In genomic region chr14:61046091-61046681, GRCm38 (mm10) we compare ENCODE assay signal across 8 mouse cellular contexts. TPM values are rescaled to one million over a fixed set of nuclear protein-coding genes. Genes with fewer than 3 reads are reported as not detected.
DNase-seq lines count a peak whose midpoint lies in the region; ATAC-seq and TF ChIP-seq lines count a peak whose summit lies in the region.

Gene Tnfrsf19 (minus strand): TSS chr14:61046490.

- peak within 1 kb of the TSS; percentile 48 for H3K4me3 ChIP-seq in intestine, embryonic 15.5 days (replicated peaks)
- peak within 1 kb of the TSS; percentile 34 for H3K4me3 ChIP-seq in limb, embryonic 11.5 days (ENCODE audit: low read depth, low read length)
- peak within 1 kb of the TSS; percentile 43 for H3K4me3 ChIP-seq in midbrain, embryonic 14.5 days (replicated peaks; ENCODE audit: low read depth, low read length)
- H3K4me3 ChIP-seq in spleen, adult 2 months (ENCODE audit: extremely low read depth, insufficient read depth, insufficient read length): peak within 1 kb of the TSS; percentile 46

- H3K9me3 ChIP-seq in intestine, embryonic 15.5 days: no peaks in the 10 kb centered on the region
- no peaks in the 10 kb centered on the region for H3K9me3 ChIP-seq in limb, embryonic 11.5 days (ENCODE audit: control insufficient read depth, low read length)
- no peaks in the 10 kb centered on the region for H3K9me3 ChIP-seq in midbrain, embryonic 14.5 days (ENCODE audit: control insufficient read depth, low read length)

- peak; percentile 95 for ATAC-seq in intestine, embryonic 15.5 days
- peak; percentile 88 for ATAC-seq in limb, embryonic 11.5 days (ENCODE audit: insufficient number of reproducible peaks, low FRiP score, low TSS enrichment, low read depth)
- ATAC-seq in midbrain, embryonic 14.5 days (ENCODE audit: low FRiP score, low TSS enrichment): peak; percentile 94
- ATAC-seq in megakaryocyte-erythroid progenitor cell, adult 5-6 weeks (replicated peaks; ENCODE audit: low FRiP score, low TSS enrichment, poor library complexity, severe bottlenecking): no peak

- H3K36me3 ChIP-seq in intestine, embryonic 15.5 days: no peaks in the 10 kb centered on the region
- H3K36me3 ChIP-seq in limb, embryonic 11.5 days (ENCODE audit: control insufficient read depth, insufficient read depth, low read length): no peaks in the 10 kb centered on the region
- H3K36me3 ChIP-seq in midbrain, embryonic 14.5 days (ENCODE audit: control insufficient read depth, insufficient read depth, low read length): no peaks in the 10 kb centered on the region
- no peaks in the 10 kb centered on the region for H3K36me3 ChIP-seq in spleen, adult 2 months (ENCODE audit: control insufficient read depth, insufficient read depth, low read length)

- peak within 1 kb of the TSS; percentile 51 for H3K9ac ChIP-seq in intestine, embryonic 15.5 days
- H3K9ac ChIP-seq in limb, embryonic 11.5 days (ENCODE audit: low read length): peak within 1 kb of the TSS; percentile 55
- peak within 1 kb of the TSS; percentile 57 for H3K9ac ChIP-seq in midbrain, embryonic 14.5 days (replicated peaks; ENCODE audit: low read length)

- TF ChIP-seq CTCF in spleen, adult 2 months (IDR thresholded peaks at IDR 0.05; ENCODE audit: extremely low read depth, insufficient read depth, insufficient read length, insufficient replicate concordance): no peak

- under 1% methylated on average over 38 of the region's 38 CpGs for WGBS in intestine, embryonic 15.5 days
- WGBS in limb, embryonic 11.5 days: under 1% methylated on average over 38 of the region's 38 CpGs
- WGBS in midbrain, embryonic 14.5 days: under 1% methylated on average over 38 of the region's 38 CpGs
- under 1% methylated on average over 38 of the region's 38 CpGs for WGBS in spleen, adult 2 months

- peak; percentile 90 for DNase-seq in adrenal gland, adult 8-10 months
- peak; percentile 93 for DNase-seq in embryo, embryonic 11 days
- peak; percentile 57 to 69 for DNase-seq in gastrocnemius, postnatal 4 days (ENCODE audit: low spot score in 2 of 2)
- peak; percentile 88 for DNase-seq in limb, embryonic 11.5 days (ENCODE audit: low spot score)
- peak; percentile 91 for DNase-seq in midbrain, embryonic 14.5 days
- peak in 1 of 2 experiments; percentile 50 for DNase-seq in spleen, adult 2 months (ENCODE audit: low read depth in 1 of 2, low spot score in 2 of 2)

- H3K4me2 ChIP-seq in intestine, embryonic 15.5 days (replicated peaks): peak within 1 kb of the TSS; percentile 90
- peak within 1 kb of the TSS; percentile 78 for H3K4me2 ChIP-seq in limb, embryonic 11.5 days (ENCODE audit: low read depth, severe bottlenecking)
- H3K4me2 ChIP-seq in midbrain, embryonic 14.5 days (ENCODE audit: low read length): peak within 1 kb of the TSS; percentile 90

- H3K27ac ChIP-seq in intestine, embryonic 15.5 days: peak within 1 kb of the TSS; percentile 32; the same call in 1 of the 2 replicates
- H3K27ac ChIP-seq in limb, embryonic 11.5 days (replicated peaks; ENCODE audit: low read depth, low read length): peak within 1 kb of the TSS; percentile 55
- peak within 1 kb of the TSS; percentile 81 for H3K27ac ChIP-seq in midbrain, embryonic 14.5 days (replicated peaks; ENCODE audit: low read depth, low read length)
- no peak within 1 kb of the TSS for H3K27ac ChIP-seq in spleen, adult 2 months (ENCODE audit: insufficient read depth, low read length)

- no peak for TF ChIP-seq POLR2A in spleen, adult 2 months (IDR thresholded peaks at IDR 0.05; ENCODE audit: low read depth, low read length)

- H3K4me1 ChIP-seq in intestine, embryonic 15.5 days (replicated peaks): peaks cover 12% of the 10 kb centered on the region
- peaks cover 11% of the 10 kb centered on the region for H3K4me1 ChIP-seq in limb, embryonic 11.5 days (ENCODE audit: control insufficient read depth, insufficient read depth, low read length)
- H3K4me1 ChIP-seq in midbrain, embryonic 14.5 days (ENCODE audit: control insufficient read depth, insufficient read depth, low read length): peaks cover 26% of the 10 kb centered on the region
- no peaks in the 10 kb centered on the region for H3K4me1 ChIP-seq in spleen, adult 2 months (ENCODE audit: control insufficient read depth, insufficient read depth, insufficient read length)

- H3K27me3 ChIP-seq in intestine, embryonic 15.5 days (replicated peaks): no peaks in the 10 kb centered on the region
- 0 out of 2 replicates have a peak, but pooled peaks cover 5% of the 10 kb centered on the region for H3K27me3 ChIP-seq in limb, embryonic 11.5 days (ENCODE audit: control insufficient read depth, insufficient read depth, low read length)
- H3K27me3 ChIP-seq in midbrain, embryonic 14.5 days (ENCODE audit: control insufficient read depth, insufficient read depth, low read length): no peaks in the 10 kb centered on the region
- no peaks in the 10 kb centered on the region for H3K27me3 ChIP-seq in spleen, adult 2 months (ENCODE audit: control insufficient read depth, insufficient read depth, low read length)

RNA-seq across cellular contexts. Expression of gene Tnfrsf19, which starts in this region (rescaled TPM):
- total RNA-seq in adrenal gland, adult 8-10 months (2022): 10 to 100 TPM; 43.0 to 81.1 (median 59.0) TPM
- 10 to 100 TPM; 11.9 to 16.6 TPM for total RNA-seq in gastrocnemius, postnatal 4 days (2021)
- 14.1 and 15.1 TPM in 2 replicates for polyA plus RNA-seq in intestine, embryonic 15.5 days (2015; fragmentation: Nextera tagmentation; extraction: Ambion mirVana)
- polyA plus RNA-seq in limb, embryonic 11.5 days (2014; fragmentation: Nextera tagmentation; extraction: Ambion mirVana): 32.1 and 32.8 TPM in 2 replicates
- 25.4 and 46.9 TPM in 2 replicates for polyA plus RNA-seq in midbrain, embryonic 14.5 days (2014; fragmentation: Nextera tagmentation; extraction: Ambion mirVana)
- polyA plus RNA-seq in spleen, adult 2 months (2012; rRNA removed): 1.2 and 1.9 TPM in 2 replicates
- total RNA-seq in megakaryocyte-erythroid progenitor cell, adult 5-6 weeks (2014; fragmentation: Nextera tagmentation): 1.7 TPM in 1 of 2 replicates, not detected in the other
- total RNA-seq in megakaryocyte-erythroid progenitor cell, adult 5-6 weeks (2017): 0.89 TPM in 1 of 2 replicates, not detected in the other

Comparison
In these comparisons a context has a peak if more than half of its experiments do, and no peak if none do; other contexts are left out.
1. RNA of gene Tnfrsf19 (total RNA-seq): 43.0 to 81.1 TPM in adrenal gland, adult 8-10 months and 11.9 to 16.6 TPM in gastrocnemius, postnatal 4 days; 0.89 to 1.7 TPM in megakaryocyte-erythroid progenitor cell, adult 5-6 weeks; every median in the first group is over 4 times any median in the second.
2. Peak in every context shown above with its lines, with median percentiles within 50 percentile points of each other: H3K4me2 ChIP-seq, H3K4me3 ChIP-seq and H3K9ac ChIP-seq.